Comparison of ENCODE assay signal across 8 mouse cellular contexts in genomic region chr7:27361283-27361946, GRCm38 (mm10). TPM values are rescaled to one million over a fixed set of nuclear protein-coding genes. Genes with fewer than 3 reads are reported as not detected.
DNase-seq lines count a peak whose midpoint lies in the region; ATAC-seq and TF ChIP-seq lines count a peak whose summit lies in the region.

No protein-coding gene starts in this region.

- peak overlapping the region; percentile 53 for H3K4me2 ChIP-seq in forebrain, embryonic 16.5 days (ENCODE audit: low read length)
- H3K4me2 ChIP-seq in lung, embryonic 14.5 days, result peak overlapping the region; percentile 85

- peaks cover 3% of the 10 kb centered on the region; the same call in 1 of the 2 replicates for H3K27me3 ChIP-seq in G1E (ENCODE audit: insufficient read depth, low read length)
- H3K27me3 ChIP-seq in forebrain, embryonic 16.5 days (replicated peaks; ENCODE audit: control insufficient read depth, insufficient read depth, low read length), result peaks cover 56% of the 10 kb centered on the region
- H3K27me3 ChIP-seq in lung, embryonic 14.5 days (ENCODE audit: insufficient read depth, low read length), result peaks cover 39% of the 10 kb centered on the region

- H3K27ac ChIP-seq in forebrain, embryonic 16.5 days (ENCODE audit: low read length), result no peak overlapping the region
- H3K27ac ChIP-seq in layer of hippocampus, adult 2 months, result no peak overlapping the region; the same call in 1 of the 2 replicates
- no peak overlapping the region for H3K27ac ChIP-seq in lung, embryonic 14.5 days (ENCODE audit: low read depth)

- no peak for TF ChIP-seq CTCF in G1E (IDR thresholded peaks at IDR 0.05; ENCODE audit: low read depth, low read length)
- no peak for TF ChIP-seq CTCF in layer of hippocampus, adult 2 months (conservative IDR thresholded peaks at IDR 0.05)
- no peak for TF ChIP-seq CTCF in lung, embryonic 14.5 days (IDR thresholded peaks at IDR 0.05; ENCODE audit: low read depth)

- ATAC-seq in G1E (ENCODE audit: extremely low read depth, insufficient number of reproducible peaks, low FRiP score, poor library complexity, severe bottlenecking), result peak; percentile 75
- ATAC-seq in forebrain, embryonic 16.5 days, result peak; percentile 96
- peak; percentile 92 for ATAC-seq in lung, embryonic 14.5 days (ENCODE audit: insufficient read depth)

- WGBS in forebrain, embryonic 16.5 days, result under 1% methylated on average over 52 of the region's 52 CpGs
- WGBS in lung, embryonic 14.5 days, result under 1% methylated on average over 52 of the region's 52 CpGs

- intact Hi-C loops in heart, postnatal 36 days (cut with DNase I), result no loop called here

- peak; percentile 94 for DNase-seq in G1E (ENCODE audit: low spot score)
- DNase-seq in cerebellum, adult 18-20 months, result peak; percentile 97
- peak; percentile 96 to 97 for DNase-seq in heart, postnatal 36 days
- DNase-seq in layer of hippocampus, adult 2 months (ENCODE audit: low spot score in 2 of 2), result peak; percentile 98 to 99
- DNase-seq in lung, embryonic 14.5 days, result peak; percentile 100
- peak; percentile 98 for DNase-seq in ovary, adult 18-20 months (ENCODE audit: low spot score)
- DNase-seq in thymus, postnatal 0 days (ENCODE audit: low spot score), result peak; percentile 97

- H3K4me3 ChIP-seq in G1E (ENCODE audit: low read depth, low read length), result peak overlapping the region; percentile 72
- peak overlapping the region; percentile 61 for H3K4me3 ChIP-seq in forebrain, embryonic 16.5 days (replicated peaks; ENCODE audit: low read length)
- peak overlapping the region; percentile 34 for H3K4me3 ChIP-seq in layer of hippocampus, adult 2 months
- H3K4me3 ChIP-seq in lung, embryonic 14.5 days (ENCODE audit: low read depth, low read length), result peak overlapping the region; percentile 47

- peak overlapping the region; percentile 58 for H3K9ac ChIP-seq in forebrain, embryonic 16.5 days (replicated peaks; ENCODE audit: low read depth, low read length)
- H3K9ac ChIP-seq in lung, embryonic 14.5 days, result peak overlapping the region; percentile 61

- peaks cover 8% of the 10 kb centered on the region for H3K9me3 ChIP-seq in G1E (replicated peaks)
- no peaks in the 10 kb centered on the region for H3K9me3 ChIP-seq in forebrain, embryonic 16.5 days (ENCODE audit: control insufficient read depth, low read length)
- H3K9me3 ChIP-seq in lung, embryonic 14.5 days (ENCODE audit: low read depth, low read length), result no peaks in the 10 kb centered on the region

- peaks cover 6% of the 10 kb centered on the region for H3K36me3 ChIP-seq in G1E (replicated peaks)
- no peaks in the 10 kb centered on the region for H3K36me3 ChIP-seq in forebrain, embryonic 16.5 days (ENCODE audit: control insufficient read depth, insufficient read depth)
- H3K36me3 ChIP-seq in lung, embryonic 14.5 days (ENCODE audit: insufficient read depth), result no peaks in the 10 kb centered on the region

- H3K4me1 ChIP-seq in G1E (ENCODE audit: insufficient read depth, low read depth, low read length), result peaks cover 56% of the 10 kb centered on the region
- peaks cover 5% of the 10 kb centered on the region for H3K4me1 ChIP-seq in forebrain, embryonic 16.5 days (replicated peaks; ENCODE audit: control insufficient read depth, insufficient read depth, low read length)
- peaks cover 4% of the 10 kb centered on the region; the same call in 1 of the 2 replicates for H3K4me1 ChIP-seq in lung, embryonic 14.5 days (ENCODE audit: insufficient read depth)

RNA-seq across cellular contexts. Expression of gene Gm20479, which starts 4.2 kb away (rescaled TPM):
- total RNA-seq in G1E (2014; fragmentation: Nextera tagmentation) (not detected in 2 replicates), G1E (2017) (1.3 TPM in 1 of 2 replicates, not detected in the other)
- 1.2 and 1.4 TPM in 2 replicates for polyA plus RNA-seq in G1E (2012)
- not detected in 2 replicates for polyA plus RNA-seq in forebrain, embryonic 16.5 days (2015; fragmentation: Nextera tagmentation; extraction: Ambion mirVana)
- not detected for total RNA-seq in heart, postnatal 36 days (2021)
- not detected for total RNA-seq in layer of hippocampus, adult 2 months (2021)
- polyA plus RNA-seq in lung, embryonic 14.5 days (2014; fragmentation: Nextera tagmentation; extraction: Ambion mirVana), result 0.73 and 1.6 TPM in 2 replicates
- polyA plus RNA-seq in thymus, postnatal 0 days (2015; fragmentation: Nextera tagmentation; extraction: Ambion mirVana), result 0.44 TPM in 1 of 2 replicates, not detected in the other

RNA-seq across cellular contexts. Expression of gene Shkbp1, which starts 5.6 kb away (rescaled TPM):
- total RNA-seq in G1E (2014; fragmentation: Nextera tagmentation) (89.8 and 111 TPM in 2 replicates), G1E (2017) (27.4 and 29.5 TPM in 2 replicates)
- 218 and 220 TPM in 2 replicates for polyA plus RNA-seq in G1E (2012)
- 88.1 and 95.5 TPM in 2 replicates for polyA plus RNA-seq in forebrain, embryonic 16.5 days (2015; fragmentation: Nextera tagmentation; extraction: Ambion mirVana)
- total RNA-seq in heart, postnatal 36 days (2021), result 1 to 10 TPM; 6.5 to 7.5 TPM
- total RNA-seq in layer of hippocampus, adult 2 months (2021), result 10 to 100 TPM; 29.4 to 42.9 TPM
- polyA plus RNA-seq in lung, embryonic 14.5 days (2014; fragmentation: Nextera tagmentation; extraction: Ambion mirVana), result 45.1 and 53.5 TPM in 2 replicates
- polyA plus RNA-seq in thymus, postnatal 0 days (2015; fragmentation: Nextera tagmentation; extraction: Ambion mirVana), result 45.1 and 46.3 TPM in 2 replicates

RNA-seq across cellular contexts. Expression of gene Ltbp4, which starts 23.9 kb away (rescaled TPM):
- 0.39 and 9.1 TPM in 2 replicates for total RNA-seq in G1E (2014; fragmentation: Nextera tagmentation)
- total RNA-seq in G1E (2017), result 0.06 and 0.16 TPM in 2 replicates
- polyA plus RNA-seq in G1E (2012), result 1.0 and 1.5 TPM in 2 replicates
- polyA plus RNA-seq in forebrain, embryonic 16.5 days (2015; fragmentation: Nextera tagmentation; extraction: Ambion mirVana), result 13.3 and 18.2 TPM in 2 replicates
- total RNA-seq in heart, postnatal 36 days (2021), result 100 to 1,000 TPM; 207 to 236 TPM
- 10 to 100 TPM; 54.5 to 54.8 TPM for total RNA-seq in layer of hippocampus, adult 2 months (2021)
- 73.5 and 86.0 TPM in 2 replicates for polyA plus RNA-seq in lung, embryonic 14.5 days (2014; fragmentation: Nextera tagmentation; extraction: Ambion mirVana)
- polyA plus RNA-seq in thymus, postnatal 0 days (2015; fragmentation: Nextera tagmentation; extraction: Ambion mirVana), result 3.6 and 5.6 TPM in 2 replicates
